10 mouse cellular contexts compared by ENCODE assay signal in the genomic region with DNA sequence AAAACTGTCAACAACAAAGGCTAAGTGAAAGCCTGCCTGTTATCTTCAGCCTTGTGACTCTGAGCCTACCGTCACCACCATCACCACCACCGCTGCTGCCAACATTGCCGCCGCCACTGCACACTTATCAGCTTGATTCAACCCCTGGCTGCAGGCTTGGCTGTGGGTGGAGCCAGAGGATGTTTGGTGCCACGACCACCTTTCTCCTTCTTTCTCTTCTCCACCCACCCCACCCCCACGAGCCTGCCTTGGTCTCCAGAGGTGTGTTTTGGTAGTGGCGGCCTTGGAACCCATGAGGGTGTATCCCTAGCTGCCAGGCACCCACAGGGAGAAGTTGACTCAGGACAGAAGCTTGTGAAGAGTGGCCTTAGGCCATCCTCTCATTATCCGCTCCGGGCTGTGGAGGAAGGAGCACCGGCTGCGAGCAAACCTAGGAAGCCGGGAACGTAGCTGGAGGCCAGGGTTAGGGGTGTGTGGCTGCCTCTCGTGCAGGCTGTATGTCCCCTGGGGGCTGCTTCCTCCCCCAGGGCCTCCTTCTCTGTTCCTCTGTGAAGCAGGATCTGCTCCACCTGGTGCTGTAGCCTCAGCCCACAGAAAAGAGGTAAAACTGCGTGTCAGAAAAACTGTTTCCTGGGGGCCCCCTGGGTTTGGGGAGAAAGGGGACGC. TPM values are rescaled to one million over a fixed set of nuclear protein-coding genes. Genes with fewer than 3 reads are reported as not detected.
DNase-seq lines count a peak whose midpoint lies in the region; ATAC-seq lines count a peak whose summit lies in the region.
"Had no signal": no experiment of that assay in that cellular context is flagged by ENCODE, and none has a peak within 500 bp of the region (broad histone marks: within the 10 kb centered on the region; RNA-seq: fewer than 3 reads in every experiment).

No protein-coding gene starts in this region.

- WGBS in heart, embryonic 16.5 days: 45% methylated on average over 16 of the region's 16 CpGs
- WGBS in midbrain, embryonic 12.5 days: 67% methylated on average over 16 of the region's 16 CpGs

- no peaks in the 10 kb centered on the region for H3K9me3 ChIP-seq in heart, embryonic 16.5 days (replicated peaks; ENCODE audit: control insufficient read depth, low read length)
- no peaks in the 10 kb centered on the region for H3K9me3 ChIP-seq in midbrain, embryonic 12.5 days
- H3K9me3 ChIP-seq: limb, embryonic 13.5 days had no signal

- H3K27me3 ChIP-seq in heart, embryonic 16.5 days (ENCODE audit: control insufficient read depth, insufficient read depth, low read length): no peaks in the 10 kb centered on the region
- peaks cover 21% of the 10 kb centered on the region for H3K27me3 ChIP-seq in midbrain, embryonic 12.5 days
- H3K27me3 ChIP-seq: limb, embryonic 13.5 days had no signal

- peak; percentile 30 for DNase-seq in cerebellum, adult 9-11 months
- DNase-seq in ES-CJ7 (ENCODE audit: low read depth, low spot score): peak; percentile 63
- no peak for DNase-seq in urinary bladder, adult 18-20 months (ENCODE audit: low spot score in 2 of 2)
- DNase-seq in cerebellum, postnatal 10 days: no peak
- DNase-seq in retina, postnatal 1 day: no peak
- DNase-seq: right cerebral cortex, postnatal 25 days had no signal

- no peak overlapping the region for H3K4me3 ChIP-seq in heart, embryonic 16.5 days (ENCODE audit: low read length)
- no peak overlapping the region for H3K4me3 ChIP-seq in midbrain, embryonic 12.5 days
- H3K4me3 ChIP-seq: limb, embryonic 13.5 days had no signal

- peak overlapping the region; percentile 85 for H3K27ac ChIP-seq in heart, embryonic 16.5 days (ENCODE audit: low read length)
- peak overlapping the region; percentile 39; the same call in 1 of the 2 replicates for H3K27ac ChIP-seq in midbrain, embryonic 12.5 days (replicated peaks)
- H3K27ac ChIP-seq: limb, embryonic 13.5 days had no signal

- H3K36me3 ChIP-seq in heart, embryonic 16.5 days (ENCODE audit: control insufficient read depth, insufficient read depth): no peaks in the 10 kb centered on the region
- H3K36me3 ChIP-seq in midbrain, embryonic 12.5 days: no peaks in the 10 kb centered on the region
- H3K36me3 ChIP-seq: limb, embryonic 13.5 days had no signal

- peaks cover 78% of the 10 kb centered on the region for H3K4me1 ChIP-seq in heart, embryonic 16.5 days (ENCODE audit: control insufficient read depth, insufficient read depth, low read length)
- H3K4me1 ChIP-seq in midbrain, embryonic 12.5 days: peaks cover 63% of the 10 kb centered on the region

- H3K4me2 ChIP-seq in heart, embryonic 16.5 days (ENCODE audit: low read depth, low read length): peak overlapping the region; percentile 31; the same call in 1 of the 2 replicates
- H3K4me2 ChIP-seq in midbrain, embryonic 12.5 days (replicated peaks): no peak overlapping the region
- H3K4me2 ChIP-seq: limb, embryonic 13.5 days had no signal

- ATAC-seq in cerebellum, adult (ENCODE audit: insufficient number of reproducible peaks, low FRiP score, low TSS enrichment): no peak
- no peak for ATAC-seq in heart, embryonic 16.5 days (replicated peaks; ENCODE audit: extremely low read depth, insufficient read depth, low FRiP score)
- ATAC-seq in midbrain, embryonic 12.5 days (ENCODE audit: low FRiP score, low read depth): no peak

- H3K9ac ChIP-seq in heart, embryonic 16.5 days (ENCODE audit: low read length): peak overlapping the region; percentile 60
- H3K9ac ChIP-seq in midbrain, embryonic 12.5 days (replicated peaks): 0 out of 2 replicates have a peak overlapping the region, but pooled peaks have one; percentile 7
- H3K9ac ChIP-seq: limb, embryonic 13.5 days had no signal

RNA-seq across cellular contexts. Expression of gene Irf2bpl, which starts 54.9 kb away (rescaled TPM):
- 25.4 and 32.4 TPM in 2 replicates for polyA plus RNA-seq in heart, embryonic 16.5 days (2015; fragmentation: Nextera tagmentation; extraction: Ambion mirVana)
- polyA plus RNA-seq in midbrain, embryonic 12.5 days (2016; fragmentation: Nextera tagmentation; extraction: Ambion mirVana): 74.0 and 76.0 TPM in 2 replicates

Comparison
In these comparisons a context has a peak if more than half of its experiments do, and no peak if none do; other contexts are left out.
1. DNase-seq: peak in cerebellum, adult 9-11 months (single experiment) and ES-CJ7 (single experiment); none in urinary bladder, adult 18-20 months (0 of 2), cerebellum, postnatal 10 days (0 of 2) and retina, postnatal 1 day (single experiment).